Mouse (Mus musculus) urinary bladder, postnatal 4 days (tissue): Measurements from ENCODE around the gene Adad1.

Experiments used
- DNase-seq, 2 experiments: peaks; one replicate each; pipeline ENCODE4 v3.0.0; 2021 to 2022; ENCODE audit warnings: low spot score in 2 of 2

The Adad1 gene

DNA sequence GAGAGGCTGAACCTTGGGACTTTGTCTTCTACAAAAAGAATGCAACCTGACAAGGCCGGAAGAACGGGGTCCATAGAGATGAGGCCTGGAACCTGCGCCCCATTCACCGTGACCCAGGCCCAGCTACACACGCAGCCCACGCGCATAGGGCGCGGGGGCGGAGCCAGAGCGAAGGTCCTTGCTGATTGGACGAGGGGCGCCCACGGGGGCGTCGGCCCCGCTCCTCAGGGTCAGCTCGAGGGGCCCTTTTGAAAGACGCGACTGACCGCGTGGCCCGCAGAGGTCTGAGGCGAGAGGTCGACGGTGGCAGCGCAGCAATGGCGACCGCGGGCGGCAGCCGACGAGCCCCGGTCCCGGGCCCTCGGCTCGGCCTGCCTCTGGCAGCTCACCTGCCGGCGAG is at the start of gene Adad1:
Gene Adad1, plus strand, starts transcription at position 122 of the 400 bp plus-strand sequence.
- no peak for DNase-seq

DNA sequence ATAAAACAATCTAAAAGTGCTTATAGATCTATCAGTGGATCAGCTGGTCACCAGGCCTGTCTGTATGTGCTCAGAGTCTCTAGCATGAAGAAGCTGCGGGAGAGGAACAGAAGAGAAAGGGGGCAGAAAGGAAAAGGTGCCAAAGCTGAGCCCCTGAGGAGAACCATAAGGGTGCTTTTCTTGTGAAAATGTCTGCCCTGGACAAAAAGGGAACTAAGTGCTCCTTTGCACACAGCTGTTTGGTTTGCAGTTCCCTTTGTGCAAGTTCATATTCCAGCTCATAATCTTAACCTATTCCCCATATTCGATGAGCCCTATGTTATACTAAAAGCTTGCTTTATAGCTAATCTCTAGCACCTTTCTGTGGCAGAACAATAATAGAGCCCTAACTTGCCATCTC is 25.3 kb upstream of the Adad1 start:
- DNase-seq: no peak

DNA sequence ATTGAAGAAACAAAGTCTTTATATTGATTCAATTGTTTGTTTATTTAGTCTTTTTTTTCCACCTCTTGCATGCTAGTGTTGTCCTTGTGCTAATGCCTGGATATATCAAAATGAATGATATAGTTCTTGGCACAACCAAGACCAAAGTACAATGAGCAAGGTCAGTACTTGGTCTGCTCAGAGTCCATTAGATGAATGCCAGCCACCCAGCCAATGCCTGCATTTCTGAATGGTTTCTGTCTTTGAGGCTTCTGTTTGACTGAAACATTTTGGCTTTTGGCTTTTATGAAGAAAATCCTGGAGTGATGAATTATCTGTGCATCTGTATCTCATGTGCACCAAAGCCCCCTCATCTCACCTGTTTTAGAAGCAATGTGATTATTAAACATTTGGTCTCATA is 23.5 kb upstream of the Adad1 start:
- no peak for DNase-seq

DNA sequence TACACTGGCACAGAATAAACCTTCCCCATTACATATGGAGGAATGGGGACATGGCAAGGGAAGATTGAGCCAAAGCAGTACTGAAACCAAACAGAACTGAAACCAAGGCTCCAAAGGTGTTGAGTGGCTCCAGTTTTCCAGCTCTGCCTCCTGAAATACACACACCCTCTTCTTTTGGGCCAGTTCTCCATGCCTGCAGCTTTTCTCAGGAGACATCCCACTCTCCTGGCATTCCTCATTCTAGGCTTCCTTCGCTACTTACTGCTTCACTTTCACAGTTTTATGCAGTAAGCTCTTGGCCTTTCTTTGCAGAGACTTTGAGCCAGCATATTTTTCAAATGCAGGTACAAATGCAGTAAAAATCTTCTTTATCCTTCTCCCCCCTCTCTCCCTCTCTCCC is 11.8 kb upstream of the Adad1 start:
- DNase-seq: no peak

DNA sequence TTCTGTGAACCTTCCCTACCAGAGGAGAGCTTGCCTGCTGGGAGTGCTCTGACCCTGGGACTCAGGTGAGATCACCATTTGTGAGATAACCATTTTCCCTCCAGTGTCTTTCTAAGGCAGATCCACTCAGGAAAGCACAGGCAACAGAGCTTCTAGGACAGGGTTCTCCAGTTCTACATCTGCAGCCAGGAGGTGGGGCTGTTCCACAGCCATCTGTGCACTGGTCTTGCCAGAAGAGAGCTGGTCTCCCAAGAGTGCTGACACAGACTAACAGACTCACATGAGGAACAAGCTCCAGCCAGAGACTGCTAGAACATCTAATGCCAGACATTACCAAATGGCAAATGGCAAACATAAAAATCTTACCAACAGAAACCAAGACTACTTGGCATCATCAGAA is 9.9 kb downstream of the Adad1 start:
- peak in 1 of 2 experiments; percentile 49 for DNase-seq

DNA sequence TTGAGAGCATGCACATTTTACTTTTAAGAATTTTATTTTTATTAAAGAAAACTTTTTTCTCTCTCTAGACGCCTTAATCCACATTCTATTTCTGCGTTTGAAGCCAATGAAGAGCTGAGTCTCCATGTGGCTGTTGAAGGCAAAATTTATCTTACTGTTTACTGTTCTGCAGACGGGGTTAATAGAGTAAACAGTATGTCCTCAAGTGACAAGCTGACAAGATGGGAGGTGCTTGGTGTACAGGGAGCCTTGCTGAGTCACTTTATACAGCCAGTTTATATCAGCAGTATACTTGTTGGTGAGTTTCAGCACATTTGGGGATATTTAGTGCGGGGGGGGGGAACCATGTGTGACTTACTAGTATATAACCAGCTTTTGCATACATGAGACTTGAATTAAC is 21.5 kb downstream of the Adad1 start:
- DNase-seq: no peak

DNA sequence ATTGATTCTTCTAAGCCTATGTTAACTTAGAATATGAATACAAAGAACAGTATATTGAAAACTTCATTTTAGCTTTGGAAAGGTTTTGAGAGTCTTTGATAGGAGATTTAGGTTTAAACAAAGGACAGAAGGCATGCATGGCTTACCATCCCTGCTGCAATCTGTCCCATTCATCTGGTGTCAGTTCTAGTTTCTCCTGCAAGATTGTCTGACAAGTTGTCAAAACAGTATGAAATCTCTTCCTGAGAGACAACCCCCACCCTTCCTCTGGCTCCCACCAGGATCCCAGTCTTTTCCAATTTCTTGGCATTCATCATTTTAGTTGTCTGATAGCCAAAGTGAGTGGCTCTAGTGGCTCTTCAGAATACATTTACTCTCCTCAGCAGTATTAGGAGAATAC is 27.4 kb downstream of the Adad1 start:
- DNase-seq: no peak

DNA sequence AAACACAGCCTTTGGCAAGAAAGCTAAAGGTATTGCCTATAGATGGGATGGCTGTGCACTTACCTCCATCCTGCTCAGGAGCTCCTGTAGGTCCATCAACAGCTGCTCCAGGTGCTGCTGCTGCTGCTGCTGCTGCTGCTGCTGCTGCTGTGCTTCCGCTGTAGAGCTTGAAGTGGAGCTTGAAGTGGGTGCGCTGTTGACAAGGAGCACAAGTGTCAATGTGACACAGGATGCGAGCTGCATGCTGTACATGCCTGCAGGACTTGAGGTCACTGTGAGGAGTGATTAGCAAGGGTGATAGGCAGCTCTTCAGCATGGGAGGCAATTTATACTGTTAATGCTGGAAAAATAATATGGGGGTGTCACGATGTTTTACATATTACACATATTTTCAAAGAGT is 62.3 kb downstream of the Adad1 start, which contains the start of gene Il2:
Gene Il2, minus strand, starts transcription at position 305 of the 400 bp plus-strand sequence.
- DNase-seq: no peak

DNA sequence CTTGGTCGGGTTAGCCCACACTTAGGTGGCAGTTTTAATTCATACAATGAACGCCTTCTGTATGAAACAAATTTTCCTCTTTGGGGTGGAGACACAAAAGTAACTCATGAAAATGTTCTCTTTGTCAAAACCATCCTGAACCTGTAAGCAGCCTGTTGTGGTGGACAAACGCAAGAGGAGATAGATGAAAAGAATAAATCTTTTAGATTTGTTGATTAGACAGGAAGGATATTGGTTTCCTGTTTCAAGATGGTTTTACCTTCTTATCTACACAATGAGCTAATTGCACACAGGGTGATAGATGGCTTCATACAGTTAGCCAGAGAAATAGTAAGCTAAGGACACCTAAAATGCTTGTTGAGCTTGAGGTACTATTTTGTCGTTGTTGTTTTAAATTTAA is 62.8 kb downstream of the Adad1 start:
- DNase-seq: no peak

DNA sequence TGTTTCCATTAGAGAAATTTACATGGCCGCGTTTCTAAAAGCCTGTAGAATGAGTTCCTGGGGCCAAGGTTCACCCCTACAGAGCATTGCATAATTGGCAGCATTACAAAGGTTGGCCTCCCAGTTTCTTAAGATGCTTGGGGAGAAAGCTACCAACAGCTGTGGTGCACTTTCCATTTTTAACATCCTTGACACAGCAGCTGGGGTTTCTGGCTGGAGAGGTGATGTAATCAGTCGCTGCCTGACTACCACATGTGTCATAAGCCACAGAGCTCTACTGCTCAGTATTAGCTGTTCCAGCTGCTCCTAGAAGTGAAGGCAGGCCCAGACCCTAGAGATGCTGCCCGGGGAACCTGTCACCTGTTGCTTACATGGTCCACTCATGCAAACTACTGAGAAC is 64.9 kb downstream of the Adad1 start:
- DNase-seq: peak in 1 of 2 experiments; percentile 31

DNA sequence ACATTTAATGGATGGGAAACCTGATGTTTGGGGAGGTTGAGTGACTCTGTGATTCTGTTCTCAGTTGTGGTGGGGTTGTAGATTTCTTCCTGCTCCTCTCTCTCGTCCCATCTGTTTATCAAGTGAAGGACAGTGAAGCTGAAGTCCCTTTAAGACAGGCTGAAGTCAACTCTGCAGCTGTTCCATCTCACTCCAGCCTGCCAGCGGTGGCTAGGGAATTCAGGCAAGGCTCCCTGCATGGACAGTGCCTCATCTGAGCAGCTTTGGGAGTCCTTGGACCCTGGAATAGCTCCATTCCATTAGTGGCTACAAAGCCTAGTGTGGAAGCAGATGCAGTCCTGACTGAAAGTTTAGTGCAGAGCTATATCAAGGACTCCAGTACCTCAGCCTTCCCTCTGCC is 65.7 kb downstream of the Adad1 start:
- DNase-seq: no peak

DNA sequence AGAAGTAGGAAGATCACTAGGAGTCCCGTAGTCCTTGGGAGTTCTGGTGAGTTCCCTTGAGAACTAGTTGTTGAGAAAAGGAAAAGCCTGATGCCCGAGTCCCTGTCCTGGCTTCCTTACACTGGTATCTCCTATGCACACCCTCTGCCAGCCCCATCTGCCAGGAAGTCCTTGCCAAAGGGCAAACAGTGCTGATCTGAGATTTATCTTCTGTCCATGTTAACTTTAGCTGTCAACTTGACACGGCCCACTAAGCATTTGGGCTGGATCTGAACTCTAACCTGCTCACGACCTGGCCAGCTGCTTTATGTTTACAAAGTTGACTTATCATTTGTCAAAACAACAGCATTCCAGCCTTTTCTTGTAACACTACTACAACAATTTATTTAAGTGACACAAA is 73.9 kb downstream of the Adad1 start:
- DNase-seq: no peak

DNA sequence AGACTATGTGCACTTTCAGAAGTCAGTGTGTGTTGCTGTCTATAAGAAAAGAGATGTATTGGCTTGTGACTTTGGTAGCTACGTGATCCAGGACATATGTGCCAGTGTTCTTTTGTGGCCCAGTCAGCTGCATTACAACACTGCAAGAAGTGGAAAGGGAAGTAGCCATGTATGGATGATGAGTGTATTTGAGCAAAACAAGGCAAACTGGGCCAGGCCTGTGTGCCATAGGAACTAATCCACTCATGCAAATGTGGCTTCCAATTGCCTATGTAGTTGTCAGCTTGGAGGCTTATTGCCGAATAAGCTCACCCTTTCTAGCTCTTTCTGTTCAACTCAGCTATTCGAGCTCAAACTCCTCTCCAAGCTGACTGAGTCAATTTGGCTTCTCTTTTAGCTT is 75.9 kb downstream of the Adad1 start:
- DNase-seq: no peak

DNA sequence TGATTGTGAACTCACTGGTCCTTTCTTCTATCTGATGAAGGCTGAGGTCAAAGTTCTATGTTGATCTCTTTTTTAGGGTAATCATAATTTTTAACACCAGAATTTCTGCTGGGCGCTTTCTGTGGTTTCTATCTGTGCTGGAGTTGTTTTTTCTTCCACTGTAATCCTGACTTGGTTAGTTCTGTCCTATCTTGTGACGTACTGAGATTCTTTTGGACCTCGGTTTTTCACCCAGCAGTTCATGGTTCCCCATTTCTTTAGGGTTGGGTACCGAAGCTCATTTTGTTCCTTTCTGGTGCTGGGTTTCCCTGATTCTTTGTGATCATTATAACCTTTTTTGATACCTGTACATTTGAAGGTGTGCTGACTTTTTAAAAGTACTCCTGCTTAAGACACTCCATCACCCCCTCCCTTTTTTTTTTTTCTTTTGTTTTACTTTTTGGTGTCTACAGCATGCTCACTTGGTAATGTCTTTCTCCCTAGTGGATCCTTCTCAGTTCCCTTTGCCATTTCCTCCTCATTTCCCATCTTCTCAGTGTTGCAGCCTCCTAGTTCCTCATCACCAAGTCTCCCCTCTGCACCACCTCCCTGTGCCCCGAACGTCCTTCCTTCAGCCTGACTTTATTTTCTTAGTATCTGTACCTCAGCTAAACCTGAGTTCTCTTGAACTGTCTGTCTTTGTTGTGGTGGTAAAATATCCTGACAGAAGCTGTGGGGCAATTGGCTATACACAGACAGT is 77.0 kb downstream of the Adad1 start:
- DNase-seq: no peak

DNA sequence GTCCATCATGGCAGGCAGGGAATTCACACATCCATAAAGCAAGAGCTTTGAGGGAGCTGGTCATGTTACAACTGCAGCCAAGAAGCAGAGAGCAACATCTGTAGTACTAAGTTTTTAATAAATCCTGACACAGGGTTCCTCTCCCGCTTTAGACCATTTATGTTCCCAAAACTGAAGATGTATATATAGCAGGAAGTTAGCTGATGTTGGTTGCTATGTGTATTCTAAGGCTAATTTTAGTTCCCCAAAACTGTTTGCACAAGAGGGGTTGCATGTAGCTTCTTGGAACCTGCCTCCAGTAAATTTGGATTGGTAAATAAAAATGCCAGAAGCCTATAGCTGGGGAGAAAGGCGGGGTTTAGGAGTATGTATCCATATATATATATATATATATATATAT is 78.5 kb downstream of the Adad1 start:
- DNase-seq: no peak

DNA sequence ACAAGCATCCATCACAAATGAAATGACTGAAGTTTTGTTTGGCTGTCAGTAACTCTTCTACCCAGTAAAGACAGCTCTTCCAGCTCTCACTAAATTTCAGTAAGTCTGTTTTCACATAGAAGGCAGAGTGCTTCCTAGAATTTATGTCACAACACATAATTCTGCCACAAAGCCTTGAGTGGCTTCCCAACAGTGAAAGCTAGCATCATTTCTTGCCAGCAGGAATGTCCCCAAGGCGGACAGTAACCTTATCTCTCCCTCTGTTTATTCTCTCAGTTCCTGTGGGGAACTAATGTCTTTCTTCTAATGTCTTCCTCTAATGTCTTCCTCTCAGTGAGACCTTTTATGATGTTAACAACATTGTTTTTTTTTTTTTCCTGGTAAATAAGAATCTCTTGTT is 81.7 kb downstream of the Adad1 start:
- no peak for DNase-seq

DNA sequence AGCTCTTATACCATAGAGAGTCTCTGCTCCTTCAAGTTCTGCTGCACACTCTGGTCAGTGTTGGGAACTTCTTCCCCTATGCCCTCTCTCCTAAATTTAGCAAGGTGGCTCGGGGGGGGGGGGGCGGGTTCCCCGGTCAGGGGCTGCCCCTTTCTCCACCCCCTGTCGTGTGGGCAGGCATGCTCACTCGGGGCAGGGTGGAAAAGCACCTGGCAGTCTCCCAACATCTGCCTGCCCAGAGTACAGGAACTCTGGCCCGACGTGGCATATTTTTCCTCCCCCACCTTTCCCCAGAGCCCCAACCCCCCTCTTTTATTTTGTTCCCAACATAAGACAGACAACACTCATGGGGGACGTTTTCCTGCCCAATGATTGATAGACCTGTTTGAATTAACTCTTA is 83.1 kb downstream of the Adad1 start:
- DNase-seq: no peak

DNA sequence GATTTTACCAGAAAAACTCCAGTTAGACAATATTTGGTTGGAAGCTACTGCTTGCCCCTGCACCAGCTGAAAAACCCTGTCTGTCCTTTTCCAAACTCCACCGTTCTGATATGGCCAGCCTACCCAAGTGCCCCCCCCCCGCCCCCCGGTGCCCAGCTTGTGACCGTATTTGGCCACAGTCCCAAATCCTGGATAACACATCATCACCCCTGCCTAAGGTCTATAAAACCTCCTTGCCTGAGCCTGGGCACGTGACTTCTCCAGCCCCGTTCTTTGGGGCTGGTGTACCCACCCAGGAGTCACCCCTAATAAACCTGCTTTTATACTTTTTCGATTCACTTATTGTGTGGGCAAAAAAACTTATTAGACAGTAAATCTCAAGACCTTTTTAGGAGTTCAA is 83.5 kb downstream of the Adad1 start:
- no peak for DNase-seq

DNA sequence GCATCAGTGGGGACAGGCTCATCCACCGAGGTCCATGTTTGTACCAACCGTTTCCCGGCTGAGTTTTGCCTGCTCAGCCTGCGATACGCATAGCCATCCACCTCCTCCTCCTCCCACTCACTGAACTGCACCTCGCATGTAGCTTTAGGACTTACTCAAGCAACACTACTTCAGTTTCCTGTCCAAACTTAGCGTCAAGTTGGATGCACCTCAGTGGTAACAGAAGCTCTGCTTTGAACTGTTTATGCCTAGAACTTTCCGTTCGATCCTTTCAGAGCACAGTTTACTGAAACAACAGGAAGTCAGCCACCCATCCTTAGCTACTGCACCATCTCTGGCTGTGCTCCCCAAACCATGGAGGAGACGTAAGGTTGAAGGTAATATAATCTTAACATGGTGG is 88.9 kb downstream of the Adad1 start:
- no peak for DNase-seq

DNA sequence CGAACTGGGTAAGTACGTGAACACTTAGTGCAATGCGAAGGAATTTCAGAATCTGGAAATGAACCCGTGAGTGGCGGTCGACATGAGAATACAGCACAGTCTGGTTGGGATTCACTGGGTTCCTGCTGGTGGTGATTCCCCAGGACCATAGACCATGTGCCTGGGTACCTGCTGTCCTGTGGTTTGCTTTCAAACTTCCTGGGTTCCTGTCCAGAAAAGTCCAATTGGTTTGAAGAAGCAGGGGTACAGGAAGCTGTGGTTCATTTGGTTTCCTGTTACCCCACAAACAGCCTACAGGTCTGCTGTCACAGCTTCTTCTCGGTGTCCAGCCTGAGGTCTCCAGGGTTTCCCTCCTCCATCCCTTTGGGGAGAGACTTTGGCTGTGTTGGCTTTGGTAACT is 89.7 kb downstream of the Adad1 start:
- no peak for DNase-seq

DNA sequence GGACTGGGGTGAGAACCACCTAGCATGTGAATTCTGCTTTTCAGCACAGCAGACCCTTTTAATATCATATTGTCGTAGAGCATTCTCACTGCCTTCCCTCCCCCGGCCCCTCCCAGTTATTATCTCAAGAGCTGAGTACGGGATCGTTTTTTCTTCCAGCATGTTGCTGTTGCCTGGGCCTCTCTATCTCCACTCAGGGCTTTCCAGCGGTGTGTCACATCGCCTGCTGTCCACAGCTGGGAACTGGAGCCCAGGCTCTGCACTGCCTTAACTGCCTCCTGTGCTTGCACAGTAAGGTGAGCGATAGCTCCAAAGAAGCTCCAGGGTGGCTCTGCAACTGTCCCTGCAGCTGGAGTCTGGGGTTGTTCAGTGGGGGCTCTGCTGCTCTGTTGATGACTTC is 91.1 kb downstream of the Adad1 start:
- no peak for DNase-seq

DNA sequence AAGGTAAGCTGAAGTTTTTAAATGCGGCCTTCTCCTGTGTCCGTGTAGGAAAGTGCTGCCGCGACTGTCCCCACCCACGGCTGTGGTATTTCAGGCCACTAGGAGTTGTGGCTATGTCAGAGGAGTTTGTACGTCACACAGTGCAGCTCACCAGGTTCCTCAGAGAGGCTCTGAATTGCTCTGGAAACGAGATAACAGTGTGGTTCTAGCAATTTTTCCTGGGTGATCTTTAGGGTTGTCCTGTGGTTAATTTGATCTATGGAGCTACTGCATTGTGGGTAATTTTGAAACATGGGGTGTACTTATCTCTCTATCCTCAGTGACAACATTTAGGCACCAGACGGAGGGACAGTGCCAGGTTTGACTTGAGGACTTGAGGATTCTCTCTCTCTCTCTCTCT is 93.8 kb downstream of the Adad1 start:
- no peak for DNase-seq

DNA sequence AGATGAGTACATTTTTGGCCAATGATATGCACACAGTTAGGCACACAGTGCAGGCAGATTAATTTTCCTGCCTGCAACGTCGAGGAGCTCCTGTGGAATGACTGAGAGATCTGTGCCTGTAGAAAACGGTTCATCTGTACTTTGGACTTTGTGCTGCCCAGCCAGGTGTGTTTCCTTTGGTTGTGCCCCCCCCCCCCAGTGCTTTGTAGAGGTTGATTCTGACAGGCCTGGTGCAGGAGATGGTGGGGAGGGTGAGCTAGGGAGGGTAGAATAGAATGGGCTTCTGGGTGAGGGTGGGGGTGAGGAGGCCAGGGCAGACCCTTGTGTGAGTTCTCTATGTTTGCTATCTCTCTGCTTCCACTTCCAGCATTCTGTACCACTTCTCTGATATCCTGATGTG is 94.9 kb downstream of the Adad1 start:
- no peak for DNase-seq

DNA sequence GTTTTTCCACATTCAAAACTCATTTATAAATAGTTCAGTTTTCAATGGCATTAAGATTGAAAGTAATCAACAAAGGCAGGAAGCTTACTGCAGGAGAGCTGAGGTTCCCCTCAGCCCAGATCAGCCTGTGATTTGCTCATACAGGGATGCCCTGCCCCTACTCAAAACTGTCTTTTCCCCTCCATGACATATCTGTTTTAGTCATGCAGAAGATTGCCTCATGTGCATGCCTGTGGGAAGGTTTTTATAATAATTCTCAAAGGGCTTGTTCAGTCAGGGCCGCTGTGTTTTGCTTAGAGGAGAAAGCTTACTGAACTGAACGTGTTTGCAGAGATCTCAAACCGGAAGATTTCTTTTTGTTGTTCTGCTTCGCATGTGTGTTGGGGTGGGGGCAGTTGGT is 97.8 kb downstream of the Adad1 start:
- DNase-seq: no peak
